Mouse (Mus musculus): ENCODE data around the gene Efhd1. TPM values are rescaled to one million over a fixed set of nuclear protein-coding genes. Genes with fewer than 3 reads are reported as not detected.

Efhd1 gene
- polyA plus RNA-seq, 1 experiment from 2014 or later, result 1.3 TPM

DNA sequence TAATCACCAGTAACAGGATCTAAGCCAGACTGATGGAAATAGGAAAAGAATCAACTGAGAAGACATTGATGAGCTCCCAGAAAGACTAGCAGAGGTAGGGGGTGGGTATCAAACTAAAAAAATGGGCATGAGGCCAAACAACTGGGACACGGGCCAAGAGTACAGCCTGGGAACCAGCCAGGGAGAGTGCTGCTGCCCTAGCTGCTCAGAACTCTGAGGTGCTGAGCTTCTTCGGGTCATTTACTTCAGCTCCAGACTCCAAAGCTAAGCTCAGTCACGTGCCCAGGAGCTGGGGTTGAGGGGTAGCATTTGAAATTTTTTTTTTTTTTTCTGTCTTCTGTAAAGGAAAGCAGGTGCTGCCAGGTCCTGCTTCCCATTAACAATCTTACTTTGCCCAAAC lies 52.5 kb downstream of the Efhd1 start:
- no peak for ATAC-seq (ENCODE audit: low FRiP score)
- H3K4me2 ChIP-seq, result no peak overlapping the region
- peaks cover 29% of the 10 kb centered on the region for H3K9me3 ChIP-seq
- no peak overlapping the region for H3K9ac ChIP-seq
- H3K4me3 ChIP-seq, result no peak overlapping the region
- H3K4me1 ChIP-seq (replicated peaks), result no peaks in the 10 kb centered on the region
- H3K36me3 ChIP-seq, result peaks cover 4% of the 10 kb centered on the region; the same call in 1 of the 2 replicates
- no peak overlapping the region for H3K27ac ChIP-seq
- no peaks in the 10 kb centered on the region for H3K27me3 ChIP-seq
- WGBS, result 59% methylated on average over 3 of the region's 3 CpGs

DNA sequence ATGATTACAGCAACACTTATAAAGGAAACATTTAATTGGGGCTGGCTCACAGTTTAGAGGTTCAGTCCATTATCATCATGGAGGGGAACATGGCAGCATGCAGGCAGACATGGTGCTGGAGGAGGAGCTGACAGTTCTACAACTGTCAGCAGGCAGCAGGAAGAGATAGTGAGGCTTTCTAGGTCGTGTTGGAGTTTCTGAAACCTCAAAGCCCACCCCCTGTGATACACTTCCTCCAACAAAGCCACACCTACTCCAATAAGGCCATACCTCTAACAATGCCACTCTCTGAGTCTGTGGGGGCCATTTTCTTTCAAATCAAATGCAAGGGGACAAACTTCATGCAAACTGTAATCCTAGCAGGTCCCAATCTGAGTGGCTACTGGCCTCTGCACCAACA lies 56.9 kb downstream of the Efhd1 start:
- WGBS, result 7% methylated on average over 1 of the region's 1 CpGs
- Histone ChIP-seq H3K9ac (no peak overlapping the region), H3K36me3 (peaks cover 4% of the 10 kb centered on the region; the same call in 1 of the 2 replicates), H3K4me3 (no peak overlapping the region), H3K27ac (no peak overlapping the region), H3K4me1 (replicated peaks) (no peaks in the 10 kb centered on the region), H3K27me3 (no peaks in the 10 kb centered on the region), H3K4me2 (no peak overlapping the region), H3K9me3 (peaks cover 31% of the 10 kb centered on the region)
- no peak for ATAC-seq (ENCODE audit: low FRiP score)

DNA sequence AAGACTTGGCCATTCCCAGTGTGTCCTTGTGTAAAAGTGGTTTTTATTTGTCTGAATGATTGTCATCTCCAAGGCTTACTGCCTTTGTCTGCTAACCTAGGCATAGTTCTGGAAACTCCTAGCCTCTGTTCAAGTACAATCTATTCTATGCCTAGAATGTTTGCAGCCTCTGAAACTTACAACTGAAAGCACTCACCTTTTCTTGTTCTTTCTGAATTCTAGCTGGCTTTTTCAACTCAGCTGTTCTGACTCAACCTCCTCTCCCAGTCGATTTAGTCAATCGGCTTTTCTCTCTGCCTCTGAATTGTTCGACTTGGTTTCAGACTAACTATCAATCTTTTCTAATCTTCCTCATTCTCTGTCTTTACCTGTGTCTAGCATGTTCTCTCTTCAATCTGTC lies 58.6 kb downstream of the Efhd1 start:
- 96% methylated on average over 3 of the region's 3 CpGs for WGBS
- Histone ChIP-seq H3K4me3 (no peak overlapping the region), H3K4me1 (replicated peaks) (no peaks in the 10 kb centered on the region; the same call in 1 of the 2 replicates), H3K27me3 (no peaks in the 10 kb centered on the region), H3K36me3 (peaks cover 4% of the 10 kb centered on the region; the same call in 1 of the 2 replicates), H3K9me3 (peaks cover 31% of the 10 kb centered on the region), H3K4me2 (no peak overlapping the region), H3K27ac (no peak overlapping the region), H3K9ac (no peak overlapping the region)
- no peak for ATAC-seq (ENCODE audit: low FRiP score)

GRCm38 (mm10) chr1:87324649-87325048 lies 60.5 kb downstream of the Efhd1 start:
- Histone ChIP-seq H3K9ac (no peak overlapping the region), H3K27me3 (no peaks in the 10 kb centered on the region), H3K4me2 (no peak overlapping the region), H3K9me3 (peaks cover 19% of the 10 kb centered on the region), H3K4me1 (replicated peaks) (peaks cover 10% of the 10 kb centered on the region), H3K4me3 (no peak overlapping the region), H3K27ac (no peak overlapping the region), H3K36me3 (peaks cover 4% of the 10 kb centered on the region; the same call in 1 of the 2 replicates)
- no peak for ATAC-seq (ENCODE audit: low FRiP score)

DNA sequence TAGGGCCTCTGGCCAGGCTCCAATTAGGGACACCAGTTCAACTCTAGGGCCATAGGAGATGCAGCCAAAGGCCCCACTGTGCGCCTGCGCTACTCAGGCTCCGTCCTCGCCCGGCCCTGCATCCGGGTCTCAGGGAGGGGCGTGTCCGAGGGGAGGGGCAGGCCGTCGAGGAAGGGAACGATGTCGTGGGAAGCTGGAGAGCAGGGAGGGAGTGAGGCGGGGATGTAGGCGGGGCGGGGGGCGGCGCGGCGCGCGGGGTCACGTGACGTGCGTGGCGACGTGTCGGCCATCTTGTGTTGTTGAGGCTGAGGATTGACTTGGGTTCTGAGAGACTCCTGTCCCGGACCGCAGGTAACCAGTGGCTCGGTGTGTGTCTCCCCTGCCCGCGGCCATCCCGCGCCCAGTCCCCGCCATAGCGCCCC lies 62.6 kb downstream of the Efhd1 start, which contains the start of gene Gigyf2:
Gene Gigyf2 (plus strand): TSS at position 257 of the 422 bp plus-strand sequence.
- peak within 1 kb of the TSS; percentile 97 for H3K9ac ChIP-seq
- peak within 1 kb of the TSS; percentile 76 for H3K4me2 ChIP-seq
- peak within 1 kb of the TSS; percentile 95 for H3K27ac ChIP-seq
- under 1% methylated on average over 29 of the region's 36 CpGs for WGBS
- H3K9me3 ChIP-seq, result peaks cover 1% of the 10 kb centered on the region
- peaks cover 13% of the 10 kb centered on the region for H3K4me1 ChIP-seq (replicated peaks)
- peak; percentile 98 for ATAC-seq (ENCODE audit: low FRiP score)
- peak within 1 kb of the TSS; percentile 99 for H3K4me3 ChIP-seq
- no peaks in the 10 kb centered on the region for H3K36me3 ChIP-seq
- H3K27me3 ChIP-seq, result no peaks in the 10 kb centered on the region

- no peaks in the 10 kb centered on the region for H3K27me3 ChIP-seq
- H3K9ac ChIP-seq, result peak overlapping the region; percentile 97
- H3K27ac ChIP-seq, result peak overlapping the region; percentile 95
- no peaks in the 10 kb centered on the region; the same call in 1 of the 2 replicates for H3K9me3 ChIP-seq
- ATAC-seq (ENCODE audit: low FRiP score), result peak; percentile 65; the same call in 1 of the 2 replicates
- H3K4me1 ChIP-seq (replicated peaks), result peaks cover 13% of the 10 kb centered on the region
- 0 out of 2 replicates have a peak, but pooled peaks cover under 1% of the 10 kb centered on the region for H3K36me3 ChIP-seq
- H3K4me2 ChIP-seq, result peak overlapping the region; percentile 76
- peak overlapping the region; percentile 99 for H3K4me3 ChIP-seq
- WGBS, result under 1% methylated on average over 43 of the region's 53 CpGs
Observed at GRCm38 (mm10) chr1:87327165-87327861, 63.1 kb downstream of the Efhd1 start.

GRCm38 (mm10) chr1:87331774-87332173 lies 67.6 kb downstream of the Efhd1 start:
- Histone ChIP-seq H3K9me3 (no peaks in the 10 kb centered on the region), H3K9ac (no peak overlapping the region)
- 97% methylated on average over 4 of the region's 4 CpGs for WGBS

DNA sequence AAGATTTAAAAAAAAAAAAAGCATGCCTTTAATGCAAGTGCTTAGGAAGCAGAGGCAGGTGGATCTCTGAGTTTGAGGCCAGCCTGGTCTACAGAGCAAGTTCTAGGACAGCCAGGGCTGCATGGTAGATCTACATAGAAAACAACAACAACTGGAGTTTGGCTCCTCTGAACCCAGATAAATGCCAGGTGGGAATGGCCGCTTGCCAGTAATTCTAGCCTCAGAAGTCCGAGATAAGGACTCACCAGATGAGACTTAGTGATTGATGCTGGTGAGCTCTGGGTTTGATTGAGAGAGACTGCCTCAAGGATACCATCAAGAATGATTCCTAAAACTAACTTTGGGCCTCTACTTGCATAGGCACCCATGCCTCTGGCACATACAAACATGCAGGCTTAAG lies 86.4 kb downstream of the Efhd1 start:
- H3K9ac ChIP-seq, result no peak overlapping the region
- no peak overlapping the region for H3K4me3 ChIP-seq
- no peak overlapping the region for H3K4me2 ChIP-seq
- H3K4me1 ChIP-seq (replicated peaks), result no peaks in the 10 kb centered on the region
- peaks cover 18% of the 10 kb centered on the region; the same call in 1 of the 2 replicates for H3K36me3 ChIP-seq
- no peak for ATAC-seq (ENCODE audit: low FRiP score)
- WGBS, result 91% methylated on average over 2 of the region's 2 CpGs
- no peaks in the 10 kb centered on the region for H3K27me3 ChIP-seq
- no peaks in the 10 kb centered on the region for H3K9me3 ChIP-seq
- H3K27ac ChIP-seq, result no peak overlapping the region

More at GRCm38 (mm10) chr1:87331774-87332173, 67.6 kb downstream of the Efhd1 start:
- Histone ChIP-seq H3K36me3 (peaks cover 22% of the 10 kb centered on the region), H3K4me3 (no peak overlapping the region), H3K4me2 (no peak overlapping the region), H3K4me1 (replicated peaks) (peaks cover 13% of the 10 kb centered on the region), H3K27me3 (no peaks in the 10 kb centered on the region), H3K27ac (no peak overlapping the region)
- no peak for ATAC-seq (ENCODE audit: low FRiP score)

GRCm38 (mm10) chr1:87360276-87360675 lies 96.1 kb downstream of the Efhd1 start:
- H3K4me2 ChIP-seq, result no peak overlapping the region
- H3K4me1 ChIP-seq (replicated peaks), result no peaks in the 10 kb centered on the region
- H3K27ac ChIP-seq, result no peak overlapping the region
- peaks cover 10% of the 10 kb centered on the region for H3K36me3 ChIP-seq
- H3K4me3 ChIP-seq, result no peak overlapping the region
- H3K27me3 ChIP-seq, result no peaks in the 10 kb centered on the region
- H3K9me3 ChIP-seq, result no peaks in the 10 kb centered on the region
- no peak for ATAC-seq (ENCODE audit: low FRiP score)
- no peak overlapping the region for H3K9ac ChIP-seq
- WGBS, result 81% methylated on average over 1 of the region's 1 CpGs

Other genes starting within 250 kb of the Efhd1 start
- not detected in 2 replicates for gene Alppl2, start 174.4 kb upstream of the Efhd1 start, polyA plus RNA-seq (2015; fragmentation: Nextera tagmentation; extraction: Ambion mirVana)
- gene Alpi, start 162.8 kb upstream of the Efhd1 start, polyA plus RNA-seq (2015; fragmentation: Nextera tagmentation; extraction: Ambion mirVana), result not detected in 2 replicates
- not detected in 2 replicates for gene Akp3, start 139.4 kb upstream of the Efhd1 start, polyA plus RNA-seq (2015; fragmentation: Nextera tagmentation; extraction: Ambion mirVana)
- gene Ecel1, start 107.8 kb upstream of the Efhd1 start, polyA plus RNA-seq (2015; fragmentation: Nextera tagmentation; extraction: Ambion mirVana), result 33.1 and 35.5 TPM in 2 replicates
- 6.8 and 9.0 TPM in 2 replicates for gene Prss56, start 81.0 kb upstream of the Efhd1 start, polyA plus RNA-seq (2015; fragmentation: Nextera tagmentation; extraction: Ambion mirVana)
- 0.05 TPM in 1 of 2 replicates, not detected in the other for gene Chrnd, start 73.8 kb upstream of the Efhd1 start, polyA plus RNA-seq (2015; fragmentation: Nextera tagmentation; extraction: Ambion mirVana)
- gene Chrng, start 59.7 kb upstream of the Efhd1 start, polyA plus RNA-seq (2015; fragmentation: Nextera tagmentation; extraction: Ambion mirVana), result 0.35 and 0.58 TPM in 2 replicates
- 105 and 106 TPM in 2 replicates for gene Eif4e2, start 50.4 kb upstream of the Efhd1 start, polyA plus RNA-seq (2015; fragmentation: Nextera tagmentation; extraction: Ambion mirVana)
- gene Gigyf2, start 62.6 kb downstream of the Efhd1 start, polyA plus RNA-seq (2015; fragmentation: Nextera tagmentation; extraction: Ambion mirVana), result 75.2 and 79.7 TPM in 2 replicates
- 13.8 and 31.2 TPM in 2 replicates for gene Kcnj13, start 130.4 kb downstream of the Efhd1 start, polyA plus RNA-seq (2015; fragmentation: Nextera tagmentation; extraction: Ambion mirVana)
- gene Snorc, start 205.9 kb downstream of the Efhd1 start, polyA plus RNA-seq (2015; fragmentation: Nextera tagmentation; extraction: Ambion mirVana), result 0.81 TPM in 1 of 2 replicates, not detected in the other
- 0.16 and 0.22 TPM in 2 replicates for gene Neu2, start 245.5 kb downstream of the Efhd1 start, polyA plus RNA-seq (2015; fragmentation: Nextera tagmentation; extraction: Ambion mirVana)

Measured in hindbrain, embryonic 13.5 days (tissue).